Mouse (Mus musculus) embryonic facial prominence, embryonic 14.5 days (tissue): ENCODE data around the gene Eif4a2. TPM values are rescaled to one million over a fixed set of nuclear protein-coding genes. Genes with fewer than 3 reads are reported as not detected.

Experiments
- ATAC-seq: fragments of 200-750 bp; cut with Nextera tagmentation; 2 replicates; pipeline ENCODE4 v1.8.0; 2017; ENCODE audit warnings: low read depth, moderate number of reproducible peaks, moderate TSS enrichment
- DNase-seq: peaks from one replicate; pipeline ENCODE4 v3.0.0-alpha.2; 2015; ENCODE audit warnings: low spot score
- H3K27ac ChIP-seq: fragments of 300-500 bp; sonication (generic); replicated peaks from 2 replicates; pipeline ENCODE4 v1.5.1; 2014; ENCODE audit warnings: low read depth, mild to moderate bottlenecking, low read length, moderate library complexity
- H3K27me3 ChIP-seq: fragments of 300-500 bp; sonication (generic); replicated peaks from 2 replicates; pipeline ENCODE4 v1.6.1; 2014; ENCODE audit warnings: low read length; ENCODE audit not compliant: control insufficient read depth, insufficient read depth
- H3K36me3 ChIP-seq: fragments of 300-500 bp; sonication (generic); 2 replicates; pipeline ENCODE4 v1.6.1; 2014; ENCODE audit warnings: low read length, mixed read lengths; ENCODE audit not compliant: control insufficient read depth, insufficient read depth
- H3K4me1 ChIP-seq: fragments of 300-500 bp; sonication (generic); 2 replicates; pipeline ENCODE4 v1.6.1; 2014; ENCODE audit warnings: antibody characterized with exemption, low read length; ENCODE audit not compliant: control insufficient read depth, insufficient read depth
- H3K4me2 ChIP-seq: fragments of 300-500 bp; sonication (generic); 2 replicates; pipeline ENCODE4 v1.6.1; 2014; ENCODE audit warnings: low read depth, mild to moderate bottlenecking, low read length, moderate library complexity, mixed read lengths
- H3K4me3 ChIP-seq: fragments of 300-500 bp; sonication (generic); 2 replicates; pipeline ENCODE4 v1.5.1; 2014; ENCODE audit warnings: low read depth, mild to moderate bottlenecking, low read length
- H3K9ac ChIP-seq: fragments of 300-500 bp; sonication (generic); 2 replicates; pipeline ENCODE4 v1.6.1; 2014; ENCODE audit warnings: low read depth, mild to moderate bottlenecking, low read length, moderate library complexity, mixed read lengths
- H3K9me3 ChIP-seq: fragments of 300-500 bp; sonication (generic); 2 replicates; pipeline ENCODE4 v1.6.1; 2016; ENCODE audit warnings: low read length; ENCODE audit not compliant: control insufficient read depth
- WGBS: fragments of 180-500 bp; shearing (Covaris S2); extraction: QIAGEN DNeasy Blood & Tissue Kit; methylation state at CpG from one replicate; pipeline ENCODE4 v1.1.7; 2014; 5-methylcytosine and 5-hydroxymethylcytosine counted together
- microRNA-seq: library from miRNA; unstranded; fragments of <30 nt; microRNA quantifications from one replicate; pipeline ENCODE4, GENCODE M21; 2016; ENCODE audit warnings: borderline number of aligned reads
- polyA plus RNA-seq: library from polyadenylated mRNA; unstranded; fragments of >200 nt; fragmentation: Nextera tagmentation; extraction: Ambion mirVana; gene quantifications from 2 replicates; pipeline ENCODE4 v1.2.1, GENCODE M21; 2014

Gene Eif4a2
- polyA plus RNA-seq, 1 experiment from 2014 or later, result 249 TPM

DNA sequence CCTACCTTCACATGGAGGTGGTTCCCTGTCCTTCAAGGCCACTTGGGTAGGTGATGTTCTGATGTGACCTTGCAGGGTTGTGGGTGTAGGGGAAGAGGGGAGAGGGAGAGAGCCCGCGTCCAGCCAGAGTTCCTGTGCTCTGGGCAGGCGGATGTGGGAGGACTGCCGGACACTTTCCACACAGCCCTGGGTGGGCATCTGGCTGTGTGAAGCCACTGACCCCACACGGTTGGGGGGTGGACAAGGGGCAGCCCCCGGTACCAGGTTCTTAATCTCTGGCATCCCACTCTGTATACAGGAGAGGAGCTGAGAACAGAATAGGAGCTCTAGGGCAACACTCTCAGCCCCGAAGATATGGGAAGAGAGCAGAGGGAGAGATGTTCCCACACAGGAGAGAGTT lies 51.0 kb downstream of the Eif4a2 start:
- H3K9me3 ChIP-seq, result no peaks in the 10 kb centered on the region
- no peak overlapping the region for H3K4me2 ChIP-seq
- DNase-seq (no peak), ATAC-seq (no peak)
- no peaks in the 10 kb centered on the region for H3K4me1 ChIP-seq
- H3K36me3 ChIP-seq, result no peaks in the 10 kb centered on the region
- H3K27ac ChIP-seq, result no peak overlapping the region
- 85% methylated on average over 7 of the region's 7 CpGs for WGBS
- no peak overlapping the region for H3K4me3 ChIP-seq
- H3K27me3 ChIP-seq, result no peaks in the 10 kb centered on the region
- H3K9ac ChIP-seq, result no peak overlapping the region

DNA sequence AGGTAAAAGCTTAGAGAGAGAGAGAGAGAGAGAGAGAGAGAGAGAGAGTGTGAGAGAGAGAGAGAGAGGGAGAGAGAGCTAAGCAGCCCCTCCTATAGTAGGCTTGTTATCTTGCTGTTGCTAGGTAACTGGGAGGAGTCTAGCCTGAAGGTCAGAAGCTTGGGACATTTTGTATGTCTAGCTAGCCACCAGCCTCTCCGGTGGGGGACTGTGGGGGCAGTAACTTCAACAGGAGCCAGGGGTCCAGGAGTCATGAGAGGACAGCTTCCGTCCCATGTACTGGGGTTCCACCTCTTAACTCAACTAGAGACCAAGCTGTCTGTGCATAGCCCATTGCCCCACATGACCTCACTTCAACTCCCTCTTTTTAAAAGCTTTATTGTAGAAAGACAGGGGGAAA lies 51.7 kb downstream of the Eif4a2 start:
- Histone ChIP-seq H3K36me3 (no peaks in the 10 kb centered on the region), H3K27ac (no peak overlapping the region), H3K9ac (no peak overlapping the region), H3K4me2 (no peak overlapping the region), H3K4me1 (no peaks in the 10 kb centered on the region), H3K9me3 (no peaks in the 10 kb centered on the region), H3K27me3 (no peaks in the 10 kb centered on the region), H3K4me3 (no peak overlapping the region)
- no peak for ATAC-seq
- DNase-seq, result no peak
- 62% methylated on average over 2 of the region's 2 CpGs for WGBS

DNA sequence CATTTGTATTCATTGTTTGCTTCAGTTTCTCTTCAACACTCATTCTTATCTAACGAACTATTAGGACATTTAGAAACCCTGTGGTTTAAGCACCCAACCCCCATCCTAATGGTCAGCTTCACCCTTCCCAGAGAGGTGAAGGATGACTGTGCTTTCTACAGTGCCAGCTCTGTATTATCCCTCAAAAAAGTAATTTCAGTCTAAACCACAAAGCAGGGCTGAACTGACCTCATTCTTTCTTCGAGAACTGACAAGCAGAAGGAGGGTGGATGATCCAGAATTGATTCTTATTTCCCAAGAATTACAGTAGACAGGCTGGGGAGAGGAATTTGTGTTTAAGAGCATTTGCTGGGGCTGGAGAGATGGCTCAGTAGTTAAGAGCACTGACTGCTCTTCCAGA lies 52.5 kb downstream of the Eif4a2 start:
- Histone ChIP-seq H3K27ac (no peak overlapping the region), H3K4me2 (no peak overlapping the region), H3K9ac (no peak overlapping the region), H3K36me3 (no peaks in the 10 kb centered on the region), H3K4me1 (no peaks in the 10 kb centered on the region), H3K27me3 (no peaks in the 10 kb centered on the region), H3K9me3 (no peaks in the 10 kb centered on the region), H3K4me3 (no peak overlapping the region)
- ATAC-seq (no peak), DNase-seq (no peak)
- 64% methylated on average over 2 of the region's 2 CpGs for WGBS

DNA sequence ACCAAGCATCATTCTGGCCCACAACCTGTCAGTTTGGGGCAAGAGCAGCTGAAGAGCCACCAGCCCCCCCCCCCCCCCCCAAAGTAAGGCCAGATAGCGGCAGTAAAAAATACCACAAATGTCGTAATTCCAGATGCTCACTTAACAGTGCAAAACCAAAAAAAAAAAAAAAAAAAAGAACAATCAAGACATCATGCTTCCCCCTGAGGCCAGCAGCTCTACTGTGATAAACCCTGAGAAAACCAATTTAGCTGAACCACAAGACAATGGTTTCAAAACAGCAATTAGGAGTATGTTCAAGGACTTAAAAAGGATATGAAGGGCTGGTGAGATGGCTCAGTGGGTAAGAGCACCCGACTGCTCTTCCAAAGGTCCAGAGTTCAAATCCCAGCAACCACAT lies 54.9 kb downstream of the Eif4a2 start:
- ATAC-seq (no peak), DNase-seq (no peak)
- Histone ChIP-seq H3K9ac (no peak overlapping the region), H3K4me1 (no peaks in the 10 kb centered on the region), H3K4me3 (no peak overlapping the region), H3K4me2 (no peak overlapping the region), H3K27ac (no peak overlapping the region), H3K9me3 (no peaks in the 10 kb centered on the region), H3K36me3 (no peaks in the 10 kb centered on the region), H3K27me3 (no peaks in the 10 kb centered on the region)
- 63% methylated on average over 3 of the region's 3 CpGs for whole genome bisulfite sequencing

Small RNA genes within 50 kb of the gene (microRNA-seq; reads per million reads assigned to microRNA genes)
- 1.2 reads per million for gene Gm49346

Other genes with a start within 250 kb of the Eif4a2 start
- gene Tbccd1, start 249.8 kb upstream of the Eif4a2 start, polyA plus RNA-seq, result 26.8 and 28.0 TPM in 2 replicates
- gene Dnajb11, start 249.6 kb upstream of the Eif4a2 start, polyA plus RNA-seq, result 100 and 108 TPM in 2 replicates
- 0.16 TPM in 1 of 2 replicates, not detected in the other for gene Ahsg, start 216.2 kb upstream of the Eif4a2 start, polyA plus RNA-seq
- 0.89 and 1.8 TPM in 2 replicates for gene Fetub, start 189.1 kb upstream of the Eif4a2 start, polyA plus RNA-seq
- gene Hrg, start 156.4 kb upstream of the Eif4a2 start, polyA plus RNA-seq, result not detected in 2 replicates
- gene Kng2, start 78.0 kb upstream of the Eif4a2 start, polyA plus RNA-seq, result 0.50 TPM in 1 of 2 replicates, not detected in the other
- 0.17 TPM in 1 of 2 replicates, not detected in the other for gene Kng1, start 49.6 kb upstream of the Eif4a2 start, polyA plus RNA-seq
- 89.8 and 97.4 TPM in 2 replicates for gene Rfc4, start 20.3 kb downstream of the Eif4a2 start, polyA plus RNA-seq
- 5.9 and 18.4 TPM in 2 replicates for gene Adipoq, start 39.1 kb downstream of the Eif4a2 start, polyA plus RNA-seq
- gene St6gal1, start 117.3 kb downstream of the Eif4a2 start, polyA plus RNA-seq, result 20.3 and 21.0 TPM in 2 replicates